Mouse (Mus musculus): ENCODE measurements at regions not wholly inside any gene's neighbourhood (a gene's known extent, or its start where the extent isn't known, plus 50 kb on each side); places are given as distances from the start of the nearest gene placed in this dataset.
"Not testable (repeated sequence)": the region's sequence is repeated elsewhere in the genome, so short reads cannot be mapped to it uniquely, and the experiment has no call there.

- Histone ChIP-seq H3K9ac (replicated peaks) (no peak overlapping the region), H3K9me3 (ENCODE audit: control insufficient read depth, low read length) (no peaks in the 10 kb centered on the region), H3K27ac (no peak overlapping the region), H3K36me3 (replicated peaks; ENCODE audit: control insufficient read depth, insufficient read depth, low read depth) (no peaks in the 10 kb centered on the region), H3K27me3 (ENCODE audit: control insufficient read depth, insufficient read depth, low read length) (no peaks in the 10 kb centered on the region), H3K4me1 (replicated peaks; ENCODE audit: control insufficient read depth in 2 of 2, insufficient read depth in 2 of 2, low read length in 1 of 2) (no peaks in the 10 kb centered on the region), H3K4me3 (ENCODE audit: insufficient read depth in 1 of 2, low read depth in 2 of 2, low read length in 2 of 2) (no peak overlapping the region), H3K4me2 (ENCODE audit: low read depth) (no peak overlapping the region)
- no peak for TF ChIP-seq CTCF (IDR thresholded peaks at IDR 0.05; ENCODE audit: low read depth)
- WGBS (ENCODE audit: insufficient replicate concordance), result 20% methylated on average over 7 of the region's 7 CpGs
- no peak for ATAC-seq (ENCODE audit: insufficient read depth)
- no peak for DNase-seq (ENCODE audit: low read depth in 3 of 3, low spot score in 3 of 3)
Measured at GRCm38 (mm10) chr12:15507576-15507975, 309.1 kb downstream of the Trib2 start.

- Histone ChIP-seq H3K4me1 (replicated peaks; ENCODE audit: control insufficient read depth in 2 of 2, insufficient read depth in 2 of 2, low read length in 1 of 2) (no peaks in the 10 kb centered on the region), H3K27ac (no peak overlapping the region), H3K4me2 (ENCODE audit: low read depth) (no peak overlapping the region), H3K27me3 (ENCODE audit: control insufficient read depth, insufficient read depth, low read length) (no peaks in the 10 kb centered on the region), H3K9me3 (ENCODE audit: control insufficient read depth, low read length) (no peaks in the 10 kb centered on the region; the same call in 1 of the 2 replicates), H3K4me3 (ENCODE audit: insufficient read depth in 1 of 2, low read depth in 2 of 2, low read length in 2 of 2) (no peak overlapping the region), H3K9ac (replicated peaks) (no peak overlapping the region), H3K36me3 (replicated peaks; ENCODE audit: control insufficient read depth, insufficient read depth, low read depth) (no peaks in the 10 kb centered on the region)
- no peak for TF ChIP-seq CTCF (IDR thresholded peaks at IDR 0.05; ENCODE audit: low read depth)
- DNase-seq (ENCODE audit: low read depth in 3 of 3, low spot score in 3 of 3), result no peak
- WGBS (ENCODE audit: insufficient replicate concordance), result 58% methylated on average over 2 of the region's 2 CpGs
- ATAC-seq (ENCODE audit: insufficient read depth), result no peak
Measured at GRCm38 (mm10) chr12:15493640-15494039, 323.1 kb downstream of the Trib2 start.

DNA sequence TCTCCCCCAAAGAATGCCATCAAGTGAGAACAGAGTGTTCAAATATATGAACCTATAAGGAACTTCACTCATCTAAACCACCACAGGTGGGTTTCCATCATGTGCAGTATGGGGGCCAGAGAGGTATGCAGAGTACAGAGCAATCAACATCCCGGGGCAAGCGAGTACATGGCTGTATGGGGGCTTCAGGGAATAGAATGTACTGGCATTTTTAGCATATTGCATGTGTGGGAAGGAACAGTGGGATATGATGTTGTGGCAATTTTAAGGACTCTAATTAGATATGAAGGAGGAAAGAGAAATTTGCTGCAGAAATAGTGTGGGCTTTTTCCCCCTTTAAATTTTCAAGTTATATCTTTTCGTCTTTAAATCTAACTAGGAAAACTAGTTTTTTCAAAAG lies 344.0 kb downstream of the Trib2 start:
- no peaks in the 10 kb centered on the region for H3K4me1 ChIP-seq (replicated peaks; ENCODE audit: control insufficient read depth in 2 of 2, insufficient read depth in 2 of 2, low read length in 1 of 2)
- ATAC-seq (ENCODE audit: insufficient read depth) (no peak), DNase-seq (ENCODE audit: low read depth in 3 of 3, low spot score in 3 of 3) (no peak)
- H3K4me3 ChIP-seq (ENCODE audit: insufficient read depth in 1 of 2, low read depth in 2 of 2, low read length in 2 of 2), result no peak overlapping the region
- no peak overlapping the region for H3K27ac ChIP-seq
- no peaks in the 10 kb centered on the region for H3K27me3 ChIP-seq (ENCODE audit: control insufficient read depth, insufficient read depth, low read length)
- no peak overlapping the region for H3K4me2 ChIP-seq (ENCODE audit: low read depth)
- TF ChIP-seq EP300 (IDR thresholded peaks at IDR 0.05; ENCODE audit: low read depth), result no peak
- no peak for TF ChIP-seq CTCF (IDR thresholded peaks at IDR 0.05; ENCODE audit: low read depth)
- H3K36me3 ChIP-seq (replicated peaks; ENCODE audit: control insufficient read depth, insufficient read depth, low read depth), result no peaks in the 10 kb centered on the region
- H3K9me3 ChIP-seq (ENCODE audit: control insufficient read depth, low read length), result no peaks in the 10 kb centered on the region
- H3K9ac ChIP-seq (replicated peaks), result no peak overlapping the region
- 49% methylated on average over 3 of the region's 3 CpGs for WGBS (ENCODE audit: insufficient replicate concordance)

DNA sequence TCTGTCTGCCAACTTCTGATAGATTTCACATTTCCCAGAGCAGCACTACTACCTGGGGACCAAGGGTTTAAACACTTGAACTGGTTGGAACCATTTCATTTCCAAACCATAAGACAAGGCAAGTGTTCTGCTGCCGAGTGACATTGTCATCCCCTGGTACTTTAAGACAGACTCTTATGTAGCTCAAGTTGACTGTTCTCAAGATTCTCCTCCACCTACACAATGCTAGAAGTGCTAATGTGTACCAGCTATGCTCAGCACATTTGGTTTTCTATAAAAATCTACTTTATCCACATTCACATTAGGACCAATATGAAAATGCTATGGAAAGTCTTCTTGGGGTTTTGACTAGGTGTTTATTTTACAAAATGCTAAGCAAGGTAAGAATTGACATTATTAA lies 357.3 kb downstream of the Trib2 start:
- Histone ChIP-seq H3K4me2 (ENCODE audit: low read depth) (no peak overlapping the region), H3K4me3 (ENCODE audit: insufficient read depth in 1 of 2, low read depth in 2 of 2, low read length in 2 of 2) (no peak overlapping the region), H3K36me3 (replicated peaks; ENCODE audit: control insufficient read depth, insufficient read depth, low read depth) (no peaks in the 10 kb centered on the region), H3K9me3 (ENCODE audit: control insufficient read depth, low read length) (no peaks in the 10 kb centered on the region), H3K9ac (replicated peaks) (no peak overlapping the region), H3K27ac (no peak overlapping the region), H3K4me1 (replicated peaks; ENCODE audit: control insufficient read depth in 2 of 2, insufficient read depth in 2 of 2, low read length in 1 of 2) (no peaks in the 10 kb centered on the region), H3K27me3 (ENCODE audit: control insufficient read depth, insufficient read depth, low read length) (no peaks in the 10 kb centered on the region)
- WGBS (ENCODE audit: insufficient replicate concordance), result 48% methylated on average over 1 of the region's 1 CpGs
- no peak for DNase-seq (ENCODE audit: low read depth in 3 of 3, low spot score in 3 of 3)
- no peak for ATAC-seq (ENCODE audit: insufficient read depth)
- TF ChIP-seq CTCF (IDR thresholded peaks at IDR 0.05; ENCODE audit: low read depth), result no peak
- no peak for TF ChIP-seq EP300 (IDR thresholded peaks at IDR 0.05; ENCODE audit: low read depth)

- H3K9ac ChIP-seq (replicated peaks); ATAC-seq (ENCODE audit: insufficient read depth); H3K4me3 ChIP-seq (ENCODE audit: insufficient read depth in 1 of 2, low read depth in 2 of 2, low read length in 2 of 2); H3K36me3 ChIP-seq (replicated peaks; ENCODE audit: control insufficient read depth, insufficient read depth, low read depth); H3K27ac ChIP-seq; H3K4me1 ChIP-seq (replicated peaks; ENCODE audit: control insufficient read depth in 2 of 2, insufficient read depth in 2 of 2, low read length in 1 of 2); H3K4me2 ChIP-seq (ENCODE audit: low read depth); H3K27me3 ChIP-seq (ENCODE audit: control insufficient read depth, insufficient read depth, low read length); H3K9me3 ChIP-seq (ENCODE audit: control insufficient read depth, low read length); DNase-seq (ENCODE audit: low read depth in 3 of 3, low spot score in 3 of 3): not testable (repeated sequence)
Measured at GRCm38 (mm10) chr12:15456369-15456768, 360.4 kb downstream of the Trib2 start.

- no peak for ATAC-seq (ENCODE audit: insufficient read depth)
- Histone ChIP-seq H3K4me3 (ENCODE audit: insufficient read depth in 1 of 2, low read depth in 2 of 2, low read length in 2 of 2) (no peak overlapping the region), H3K9me3 (ENCODE audit: control insufficient read depth, low read length) (no peaks in the 10 kb centered on the region), H3K27ac (no peak overlapping the region), H3K4me2 (ENCODE audit: low read depth) (no peak overlapping the region), H3K27me3 (ENCODE audit: control insufficient read depth, insufficient read depth, low read length) (no peaks in the 10 kb centered on the region), H3K36me3 (replicated peaks; ENCODE audit: control insufficient read depth, insufficient read depth, low read depth) (no peaks in the 10 kb centered on the region), H3K9ac (replicated peaks) (no peak overlapping the region), H3K4me1 (replicated peaks; ENCODE audit: control insufficient read depth in 2 of 2, insufficient read depth in 2 of 2, low read length in 1 of 2) (no peaks in the 10 kb centered on the region)
- TF ChIP-seq EP300 (IDR thresholded peaks at IDR 0.05; ENCODE audit: low read depth), result no peak
- TF ChIP-seq CTCF (IDR thresholded peaks at IDR 0.05; ENCODE audit: low read depth), result no peak
- WGBS (ENCODE audit: insufficient replicate concordance), result 70% methylated on average over 2 of the region's 2 CpGs
- no peak for DNase-seq (ENCODE audit: low read depth in 3 of 3, low spot score in 3 of 3)
Measured at GRCm38 (mm10) chr12:15455744-15456143, 361.0 kb downstream of the Trib2 start.

Measured in liver, embryonic 14.5 days (tissue).